Mouse (Mus musculus) mature B cell (primary cell): ENCODE data around the gene Rin1.

Experiments
- in situ Hi-C: fragments of 300-500 bp; cut with MboI; formaldehyde crosslinking; loops from 2 replicates; pipeline ENCODE4 v1.14.3; 2019

Rin1 gene

GRCm38 (mm10) chr19:5094243-5094632 is 44.0 kb downstream of the Rin1 start:
- in situ Hi-C loops, result no loop called here

GRCm38 (mm10) chr19:5094746-5095417 is 44.6 kb downstream of the Rin1 start:
- in situ Hi-C loops, result no loop called here

GRCm38 (mm10) chr19:5095887-5096474 is 45.7 kb downstream of the Rin1 start:
- in situ Hi-C loops, result no loop called here

GRCm38 (mm10) chr19:5097521-5098362 is 47.5 kb downstream of the Rin1 start:
- in situ Hi-C loops, result no loop called here

- in situ Hi-C loops, result no loop called here
These were observed 48.3 kb downstream of the Rin1 start, which contains the start of gene Cnih2 for GRCm38 (mm10) chr19:5098363-5099143. TSS of gene Cnih2 (minus strand) at chr19:5098521.

- in situ Hi-C loops, result no loop called here
These were observed 55.8 kb downstream of the Rin1 start for GRCm38 (mm10) chr19:5106074-5106473.
